Mouse (Mus musculus) R1 (cell line): ENCODE results near the gene Gm12185.
"Not testable (repeated sequence)": the region's sequence is repeated elsewhere in the genome, so short reads cannot be mapped to it uniquely, and the experiment has no call there.

ENCODE experiments used
- DNase-seq: peaks from one replicate; pipeline ENCODE4 v3.0.0-alpha.2; 2018; ENCODE audit warnings: low read depth, low spot score

The Gm12185 gene

DNA sequence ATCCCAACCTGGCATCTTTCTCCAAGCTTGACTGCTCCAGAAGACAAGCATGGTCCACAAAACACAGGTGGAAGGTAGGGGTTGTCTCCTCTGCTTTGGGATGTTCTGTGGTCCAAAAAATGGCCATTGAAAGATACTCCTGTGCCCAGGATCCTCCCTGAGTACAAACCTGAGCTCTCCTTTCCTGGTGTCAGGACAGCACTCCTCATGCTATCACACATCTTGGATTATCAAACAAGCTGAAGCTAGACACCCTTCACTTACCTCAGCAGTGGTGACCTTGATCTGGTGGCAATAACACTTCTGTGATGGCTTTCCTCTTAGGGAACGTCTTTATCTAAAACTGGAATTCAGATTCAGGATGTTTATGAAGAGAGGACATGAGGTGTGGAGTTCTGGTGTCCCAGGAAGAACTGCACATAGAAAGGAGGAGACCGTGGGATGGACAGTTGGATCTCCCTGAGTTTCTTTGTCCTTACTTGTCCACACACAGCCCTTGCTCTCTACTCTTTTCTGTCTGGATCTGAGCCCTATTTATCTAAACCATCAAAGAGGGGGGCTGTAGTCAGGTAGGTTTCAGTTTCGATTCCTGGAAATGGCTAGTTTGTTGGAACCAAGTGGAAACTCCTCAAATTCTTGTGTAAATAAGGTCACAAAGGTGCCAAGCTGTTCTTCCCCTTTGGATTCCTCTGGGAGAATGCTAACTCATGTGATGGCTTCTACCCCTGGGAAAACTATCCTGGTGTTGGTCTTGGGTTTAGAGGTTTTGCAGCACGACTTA is at the start of gene Gm12185:
Gene Gm12185, minus strand, starts transcription at position 487 of the 781 bp plus-strand sequence.
- peak; percentile 14 for DNase-seq

DNA sequence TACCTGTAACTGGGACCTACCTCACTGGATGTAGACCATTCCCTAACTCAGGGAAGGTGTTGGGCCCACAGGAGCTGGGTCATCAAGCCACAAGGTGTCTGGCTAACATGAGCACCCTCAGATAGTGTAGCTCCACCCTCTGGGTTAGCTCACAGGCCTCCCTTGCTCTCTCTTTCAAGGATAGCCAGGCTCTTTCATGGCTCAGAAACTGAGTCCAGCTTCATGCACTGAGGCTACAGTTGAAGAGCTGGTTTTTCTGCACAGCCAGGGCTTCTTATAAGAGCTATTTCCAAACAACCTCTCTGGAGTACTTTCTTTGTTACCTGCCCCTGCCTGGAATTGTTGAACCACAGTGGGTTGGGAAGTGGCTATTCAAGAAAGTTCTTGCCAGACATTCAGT is 20.0 kb upstream of the Gm12185 start:
- not testable (repeated sequence) for DNase-seq

DNA sequence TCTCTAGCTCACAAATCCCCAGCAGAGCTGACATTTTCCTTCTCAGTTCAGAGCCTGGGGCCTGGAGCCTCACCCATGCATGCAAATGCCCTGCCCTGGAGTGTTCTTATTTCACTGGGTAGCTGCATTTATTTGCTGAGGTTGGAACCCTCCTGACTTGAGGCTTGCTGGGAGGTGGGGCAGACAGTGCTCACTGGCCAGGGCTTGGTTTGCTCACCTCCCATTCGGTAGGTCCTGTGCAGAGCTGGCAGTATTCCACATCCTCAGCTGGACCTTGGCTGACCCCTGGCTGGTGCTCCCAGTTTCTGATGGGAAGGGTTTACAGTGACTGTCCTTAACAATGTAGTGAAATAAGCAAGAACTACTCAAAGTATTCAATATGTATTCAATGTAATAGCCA is 14.8 kb upstream of the Gm12185 start:
- not testable (repeated sequence) for DNase-seq

DNA sequence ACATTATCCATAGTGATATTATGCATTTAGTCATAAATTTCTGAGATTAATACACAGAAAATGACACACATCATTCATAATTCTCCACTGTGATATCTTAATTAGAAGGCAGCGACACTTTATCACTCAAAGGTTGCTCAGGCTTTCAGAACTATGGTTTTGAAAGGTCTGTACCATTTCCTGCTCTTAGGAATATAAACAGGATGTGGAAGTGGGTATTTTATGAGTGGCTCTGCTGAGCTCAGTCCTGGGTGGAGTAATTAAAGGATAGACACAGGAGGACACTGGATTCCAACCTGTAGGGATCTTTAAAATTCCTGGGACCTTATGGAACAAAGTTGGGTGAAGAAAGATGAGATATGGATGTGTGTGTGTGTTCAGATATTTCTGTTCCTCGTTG is 14.3 kb upstream of the Gm12185 start:
- DNase-seq, result not testable (repeated sequence)

DNA sequence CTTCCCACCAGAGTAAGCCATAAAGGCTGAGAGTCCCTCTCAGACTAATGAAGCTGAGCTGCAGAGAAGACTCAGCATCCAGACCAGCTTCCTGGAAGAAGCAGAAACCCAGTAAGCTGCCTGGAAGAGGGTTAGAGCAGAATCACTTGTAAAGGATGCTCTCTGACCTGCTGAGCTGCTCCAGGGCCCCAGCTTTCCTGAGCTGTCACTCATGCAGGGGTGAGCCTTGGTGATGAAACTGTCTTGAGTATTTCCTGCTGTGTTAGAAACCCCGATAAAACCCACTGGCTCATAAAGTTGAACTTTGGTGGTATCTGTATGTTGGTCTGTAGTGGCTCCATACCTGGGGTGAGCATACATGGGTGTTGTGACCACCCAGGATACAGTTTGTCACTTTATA is 8.4 kb upstream of the Gm12185 start:
- not testable (repeated sequence) for DNase-seq

DNA sequence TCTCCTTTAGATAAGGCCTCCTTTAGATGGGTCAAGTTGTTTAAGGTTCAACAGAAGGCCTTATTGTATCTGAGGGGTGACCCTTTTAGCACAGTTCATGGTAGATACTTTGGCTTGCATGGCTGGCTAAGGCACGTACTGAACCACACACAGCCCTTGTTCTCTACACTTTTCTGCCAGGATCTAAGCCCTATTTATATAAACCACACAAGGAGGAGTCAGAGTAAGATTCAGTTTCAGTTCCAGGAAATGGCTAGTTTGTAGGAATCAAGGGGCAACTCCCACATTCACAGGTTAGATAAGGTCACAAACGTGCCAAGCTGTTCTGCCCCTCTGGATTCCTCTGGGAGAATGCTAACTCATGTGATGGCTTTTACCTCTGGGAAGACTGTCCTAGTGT is 2.0 kb upstream of the Gm12185 start, which contains the start of gene Tgtp1:
Gene Tgtp1, minus strand, starts transcription at position 155 of the 400 bp plus-strand sequence.
- DNase-seq, result not testable (repeated sequence)

DNA sequence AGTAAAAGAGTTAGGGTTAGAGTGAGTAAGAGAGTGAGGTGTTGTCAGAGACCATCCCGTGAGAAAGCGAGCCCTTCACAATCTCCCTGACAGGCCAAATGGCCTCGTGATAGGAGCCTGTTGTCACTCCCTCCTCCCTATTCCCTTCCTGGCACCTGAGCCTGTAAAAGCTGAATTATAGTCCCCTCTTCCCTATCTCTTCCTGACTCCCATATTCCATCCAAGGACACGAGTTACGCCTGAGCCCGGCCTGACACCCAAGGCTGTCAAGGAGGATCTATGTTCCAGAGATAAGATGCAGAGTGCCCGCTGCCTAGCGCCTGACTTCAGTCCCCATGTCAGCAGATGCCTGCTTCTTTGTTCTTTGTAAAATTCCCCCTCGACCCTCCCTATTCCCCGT is 1.3 kb upstream of the Gm12185 start:
- DNase-seq, result not testable (repeated sequence)

DNA sequence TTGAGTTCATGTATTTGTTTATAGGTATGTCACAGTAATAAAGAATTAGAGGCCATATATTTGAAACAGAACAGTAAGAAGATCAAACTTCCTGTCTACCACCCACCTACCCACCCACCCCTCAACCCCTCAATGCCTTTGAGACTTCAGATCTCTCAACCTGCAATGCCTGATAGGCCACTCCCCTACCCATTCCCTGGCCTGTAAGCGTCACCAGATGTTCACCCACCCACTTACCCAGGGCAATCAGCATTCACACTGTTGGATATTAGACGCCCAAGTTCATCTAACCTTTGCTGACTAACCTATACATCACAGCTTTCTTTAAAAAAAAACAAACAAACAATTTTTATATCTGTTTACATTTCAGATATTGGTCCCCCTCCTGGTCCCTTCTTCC is 2.0 kb downstream of the Gm12185 start:
- DNase-seq, result not testable (repeated sequence)

DNA sequence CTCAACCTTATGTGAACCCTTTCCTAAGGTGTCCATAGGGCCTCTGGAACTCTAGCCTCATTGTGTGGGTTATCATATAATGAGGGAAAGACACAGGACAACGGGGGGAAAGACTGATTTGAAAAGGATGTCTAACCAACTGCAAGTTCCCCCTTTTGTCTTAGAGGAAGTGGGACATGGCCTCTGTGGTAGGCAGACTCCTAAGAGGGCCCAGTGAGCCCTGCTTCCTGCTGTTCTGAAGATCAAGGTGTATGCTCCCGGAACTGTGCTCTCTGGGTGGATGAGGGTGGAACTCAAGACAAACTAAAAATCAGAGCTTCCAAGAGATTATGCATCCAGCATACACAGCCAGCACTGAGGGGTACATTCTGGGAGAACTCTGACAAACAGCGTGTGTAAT is 3.8 kb downstream of the Gm12185 start:
- not testable (repeated sequence) for DNase-seq

DNA sequence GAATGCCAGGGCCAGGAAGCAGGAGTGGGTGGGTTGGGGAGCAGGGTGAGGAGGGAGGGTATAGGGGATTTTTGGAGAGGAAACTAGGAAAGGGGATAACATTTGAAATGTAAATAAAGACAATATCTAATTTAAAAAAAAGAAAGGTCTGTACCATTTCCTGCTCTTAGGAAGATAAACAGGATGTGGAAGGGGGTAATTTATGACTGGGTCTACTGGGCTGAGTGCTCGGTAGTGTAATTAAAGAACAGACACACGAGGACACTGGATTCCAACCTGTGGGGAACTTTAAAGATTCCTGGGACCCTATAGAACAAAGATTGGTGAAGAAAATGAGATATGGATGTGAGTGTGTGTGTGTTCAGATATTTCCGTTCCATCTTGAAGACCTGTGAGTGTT is 9.2 kb downstream of the Gm12185 start:
- DNase-seq, result not testable (repeated sequence)

DNA sequence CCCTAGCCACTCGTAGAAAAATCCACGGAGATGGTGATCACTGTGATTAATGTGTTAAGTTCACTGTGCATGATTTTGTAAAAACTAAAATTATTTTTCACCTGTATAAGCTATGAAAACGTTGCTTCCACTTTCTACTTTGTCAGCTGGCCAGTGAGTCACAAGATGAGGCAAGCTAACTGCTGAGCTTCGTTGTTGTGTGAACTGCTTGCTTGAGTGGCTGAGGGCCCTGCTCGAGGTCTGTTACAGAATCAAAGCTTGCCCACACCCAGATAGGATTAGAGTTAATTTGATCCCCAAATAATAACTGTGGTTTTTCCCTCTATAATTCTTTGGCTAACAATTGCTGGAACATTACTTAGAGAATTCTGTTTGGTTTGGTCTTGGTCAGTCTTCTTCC is 12.0 kb downstream of the Gm12185 start:
- not testable (repeated sequence) for DNase-seq

DNA sequence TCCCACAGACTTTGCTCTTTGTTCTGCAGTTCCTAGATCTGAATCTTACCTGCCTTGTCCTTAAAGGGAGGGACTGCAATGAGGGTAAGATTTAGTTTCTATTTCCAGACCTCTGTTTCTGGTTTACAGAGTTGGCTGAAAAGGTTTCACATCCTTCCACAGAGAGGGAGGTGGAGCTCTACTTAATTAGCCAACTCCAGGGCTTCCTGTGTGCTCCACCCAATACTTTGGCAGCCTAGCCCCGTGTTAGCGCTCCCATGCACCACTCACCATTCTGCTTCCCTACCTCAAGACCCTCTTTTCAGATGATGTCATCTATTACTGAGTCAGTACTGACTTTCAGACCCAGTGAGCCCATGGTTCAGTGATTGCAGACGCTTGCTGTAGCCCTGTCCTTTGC is 12.8 kb downstream of the Gm12185 start, which contains the start of gene 9930111J21Rik1:
Gene 9930111J21Rik1, minus strand, starts transcription at position 148 of the 400 bp plus-strand sequence.
- DNase-seq, result not testable (repeated sequence)

DNA sequence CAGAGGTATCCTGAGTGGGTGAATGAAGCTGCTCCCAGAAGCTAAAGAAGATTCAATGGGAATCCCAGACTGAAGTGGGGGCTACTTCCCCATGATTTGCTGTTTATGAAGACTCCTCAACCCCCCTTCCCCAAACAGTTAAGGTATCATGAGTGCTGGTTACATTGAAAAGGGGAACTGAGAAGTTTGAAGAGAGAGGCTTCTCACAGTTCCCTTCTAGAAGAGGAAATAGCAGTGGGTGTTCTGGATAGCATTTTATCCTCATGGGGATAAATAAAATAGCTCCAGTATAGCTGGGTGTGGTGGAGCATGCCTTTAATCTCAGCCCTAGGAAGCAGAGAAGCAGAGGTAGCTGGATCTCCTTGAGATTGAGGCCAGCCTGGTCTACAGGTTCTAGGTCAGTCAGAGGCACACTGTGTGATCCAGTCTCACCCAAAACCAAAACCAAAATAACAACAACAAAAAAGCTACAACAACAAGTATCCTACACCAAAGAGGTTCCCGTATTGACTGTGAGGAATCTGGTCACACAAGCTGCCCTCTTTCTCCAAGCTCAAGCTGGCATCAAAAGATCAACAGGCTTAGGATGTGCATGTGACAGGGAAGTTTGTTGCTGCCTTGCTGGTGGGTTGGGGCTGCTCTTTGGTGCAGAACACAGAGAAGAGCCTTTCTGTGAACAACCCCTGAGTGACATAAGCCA is 13.6 kb downstream of the Gm12185 start, which contains the start of gene Olfr56:
Gene Olfr56, plus strand, starts transcription at position 650 of the 700 bp plus-strand sequence.
- DNase-seq, result not testable (repeated sequence)

DNA sequence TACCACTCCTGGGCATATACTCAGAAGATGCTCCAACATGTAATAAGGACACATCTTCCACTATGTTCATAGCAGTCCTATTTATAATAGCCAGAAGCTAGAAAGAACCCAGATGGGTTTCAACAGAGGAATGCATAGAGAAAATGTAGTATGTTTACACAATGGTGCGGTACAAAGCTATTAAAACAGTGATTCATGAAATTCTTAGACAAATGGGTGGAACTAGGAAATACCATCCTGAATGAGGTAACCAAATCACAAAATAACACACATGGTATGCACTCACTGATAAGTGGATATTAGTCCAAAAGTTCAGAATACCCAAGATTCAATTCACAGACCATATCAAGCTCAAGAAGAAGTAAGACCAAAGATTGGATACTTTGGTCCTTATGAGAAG is 17.3 kb downstream of the Gm12185 start:
- DNase-seq, result not testable (repeated sequence)

DNA sequence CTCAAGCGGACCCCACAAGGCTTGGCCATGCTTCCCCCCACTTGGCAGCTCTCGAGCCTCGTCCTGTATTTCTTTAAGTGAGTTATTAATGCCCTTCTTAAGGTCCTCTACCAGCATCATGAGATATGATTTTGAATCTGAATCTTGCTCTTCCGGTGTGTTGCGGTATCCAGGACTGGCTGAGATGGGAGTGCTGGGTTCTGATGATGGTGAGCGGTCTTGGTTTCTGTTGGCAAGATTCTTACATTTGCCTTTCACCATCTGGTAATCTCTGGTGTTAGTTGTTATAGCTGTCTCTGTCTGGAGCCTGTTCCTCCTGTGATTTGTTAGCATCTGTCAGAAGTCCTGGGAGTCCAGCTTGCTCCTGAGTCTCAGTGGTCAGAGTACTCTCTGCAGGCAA is 45.9 kb downstream of the Gm12185 start, which contains the start of gene Psme2b:
Gene Psme2b, minus strand, starts transcription at position 101 of the 400 bp plus-strand sequence.
- not testable (repeated sequence) for DNase-seq

DNA sequence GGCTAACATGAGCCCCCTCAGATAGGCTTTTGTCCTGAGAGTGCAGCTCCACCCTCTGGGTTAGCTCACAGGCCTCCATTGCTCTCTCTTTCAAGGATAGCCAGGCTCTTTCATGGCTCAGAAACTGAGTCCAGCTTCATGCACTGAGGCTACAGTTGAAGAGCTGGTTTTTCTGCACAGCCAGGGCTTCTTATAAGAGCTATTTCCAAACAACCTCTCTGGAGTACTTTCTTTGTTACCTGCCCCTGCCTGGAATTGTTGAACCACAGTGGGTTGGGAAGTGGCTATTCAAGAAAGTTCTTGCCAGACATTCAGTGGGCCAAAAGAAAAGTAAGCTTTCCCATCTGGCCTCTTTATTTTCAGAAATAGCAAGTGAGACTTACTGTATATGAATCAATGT is 52.7 kb downstream of the Gm12185 start:
- not testable (repeated sequence) for DNase-seq

DNA sequence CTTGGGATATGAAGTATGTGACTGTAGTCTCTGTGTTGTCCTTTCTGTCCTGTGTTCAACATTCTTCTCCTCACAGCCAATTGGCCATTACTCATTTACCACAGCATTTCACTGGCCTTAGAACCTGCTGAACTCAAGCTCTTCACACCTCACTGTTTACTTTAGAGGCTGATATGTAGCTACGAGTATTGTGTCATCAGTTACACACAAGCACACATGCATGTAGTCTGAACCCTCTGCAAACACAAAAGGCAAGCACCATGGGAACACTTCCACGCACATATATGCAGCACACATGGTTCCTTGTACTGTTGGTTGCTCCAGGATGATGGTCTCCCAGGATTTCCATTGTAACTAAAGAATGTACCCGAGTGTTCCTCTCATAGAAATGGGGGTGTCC is 56.7 kb downstream of the Gm12185 start:
- not testable (repeated sequence) for DNase-seq

DNA sequence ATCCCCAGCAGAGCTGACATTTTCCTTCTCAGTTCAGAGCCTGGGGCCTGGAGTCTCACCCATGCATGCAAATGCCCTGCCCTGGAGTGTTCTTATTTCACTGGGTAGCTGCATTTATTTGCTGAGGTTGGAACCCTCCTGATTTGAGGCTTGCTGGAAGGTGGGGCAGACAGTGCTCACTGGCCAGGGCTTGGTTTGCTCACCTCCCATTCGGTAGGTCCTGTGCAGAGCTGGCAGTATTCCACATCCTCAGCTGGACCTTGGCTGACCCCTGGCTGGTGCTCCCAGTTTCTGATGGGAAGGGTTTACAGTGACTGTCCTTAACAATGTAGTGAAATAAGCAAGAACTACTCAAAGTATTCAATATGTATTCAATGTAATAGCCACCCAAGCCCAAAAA is 58.1 kb downstream of the Gm12185 start:
- DNase-seq, result not testable (repeated sequence)

DNA sequence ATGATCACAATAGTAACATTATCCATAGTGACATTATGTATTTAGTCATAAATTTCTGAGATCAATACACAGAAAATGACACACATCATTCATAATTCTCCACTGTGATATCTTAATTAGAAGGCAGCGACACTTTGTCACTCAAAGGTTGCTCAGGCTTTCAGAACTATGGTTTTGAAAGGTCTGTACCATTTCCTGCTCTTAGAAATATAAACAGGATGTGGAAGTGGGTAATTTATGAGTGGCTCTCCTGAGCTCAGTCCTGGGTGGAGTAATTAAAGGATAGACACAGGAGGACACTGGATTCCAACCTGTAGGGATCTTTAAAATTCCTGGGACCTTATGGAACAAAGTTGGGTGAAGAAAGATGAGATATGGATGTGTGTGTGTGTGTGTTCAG is 58.6 kb downstream of the Gm12185 start:
- DNase-seq, result not testable (repeated sequence)

DNA sequence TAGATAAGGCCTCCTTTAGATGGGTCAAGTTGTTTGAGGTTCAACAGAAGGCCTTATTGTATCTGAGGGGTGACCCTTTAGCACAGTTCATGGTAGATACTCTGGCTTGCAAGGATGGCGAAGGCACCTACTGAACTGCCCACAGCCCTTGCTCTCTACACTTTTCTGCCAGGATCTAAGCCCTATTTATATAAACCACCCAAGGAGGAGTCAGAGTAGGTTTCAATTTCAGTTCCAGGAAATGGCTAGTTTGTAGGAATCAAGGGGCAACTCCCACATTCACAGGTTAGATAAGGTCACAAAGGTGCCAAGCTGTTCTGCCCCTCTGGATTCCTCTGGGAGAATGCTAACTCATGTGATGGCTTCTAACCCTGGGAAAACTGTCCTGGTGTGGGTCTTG is 64.0 kb downstream of the Gm12185 start:
- not testable (repeated sequence) for DNase-seq

DNA sequence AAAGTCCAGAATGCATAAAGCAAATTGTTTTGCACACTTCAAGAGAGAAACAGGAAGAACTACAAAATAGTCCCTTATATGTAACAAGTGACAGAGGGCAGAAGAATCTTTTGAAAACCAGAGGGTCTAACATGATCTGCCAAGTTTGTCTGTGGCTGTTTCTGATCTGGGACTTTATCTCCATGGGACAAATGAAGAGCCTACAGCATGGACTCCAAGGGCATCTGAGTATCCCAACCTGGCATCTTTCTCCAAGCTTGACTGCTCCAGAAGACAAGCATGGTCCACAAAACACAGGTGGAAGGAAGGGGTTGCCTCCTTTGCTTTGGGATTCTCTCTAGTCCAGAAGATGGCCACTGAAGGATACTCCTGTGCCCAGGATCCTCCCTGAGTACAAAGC is 65.6 kb downstream of the Gm12185 start:
- not testable (repeated sequence) for DNase-seq

DNA sequence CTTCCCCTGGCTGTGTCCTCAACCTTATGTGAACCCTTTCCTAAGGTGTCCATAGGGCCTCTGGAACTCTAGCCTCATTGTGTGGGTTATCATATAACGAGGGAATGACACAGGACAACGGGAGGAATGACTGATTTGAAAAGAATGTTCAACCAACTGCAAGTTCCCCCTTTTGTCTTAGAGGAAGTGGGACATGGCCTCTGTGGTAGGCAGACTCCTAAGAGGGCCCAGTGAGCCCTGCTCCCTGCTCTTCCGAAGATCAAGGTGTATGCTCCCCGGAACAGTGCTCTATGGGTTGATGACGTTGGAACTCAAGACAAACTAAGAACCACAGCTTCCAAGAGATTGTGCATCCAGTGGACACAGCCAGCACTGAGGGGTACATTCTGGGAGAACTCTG is 68.2 kb downstream of the Gm12185 start:
- not testable (repeated sequence) for DNase-seq
